Mouse (Mus musculus) neural tube, embryonic 14.5 days (tissue): ENCODE data around the gene Samd14. TPM values are rescaled to one million over a fixed set of nuclear protein-coding genes. Genes with fewer than 3 reads are reported as not detected.
A peak's percentile ranks its signal among the peaks of the same experiment; 100 is the strongest.

Experiments
- ATAC-seq: fragments of 200-750 bp; cut with Nextera tagmentation; 2 replicates; pipeline ENCODE4 v1.8.0; 2017; ENCODE audit warnings: low read depth, mild to moderate bottlenecking, moderate TSS enrichment, moderate library complexity
- H3K27ac ChIP-seq: fragments of 300-500 bp; sonication (generic); 2 replicates; pipeline ENCODE4 v1.5.1; 2014; ENCODE audit warnings: low read depth, mild to moderate bottlenecking, control low read depth, low read length, moderate library complexity, mixed read lengths
- H3K27me3 ChIP-seq: fragments of 300-500 bp; sonication (generic); 2 replicates; pipeline ENCODE4 v1.6.1; 2014; ENCODE audit warnings: low read length; ENCODE audit not compliant: control insufficient read depth, insufficient read depth
- H3K36me3 ChIP-seq: fragments of 300-500 bp; sonication (generic); 2 replicates; pipeline ENCODE4 v1.6.1; 2014; ENCODE audit warnings: low read length, mixed read lengths; ENCODE audit not compliant: control insufficient read depth, insufficient read depth
- H3K4me1 ChIP-seq: fragments of 300-500 bp; sonication (generic); 2 replicates; pipeline ENCODE4 v1.6.1; 2014; ENCODE audit warnings: low read length; ENCODE audit not compliant: control insufficient read depth, insufficient read depth
- H3K4me2 ChIP-seq: fragments of 300-500 bp; sonication (generic); 2 replicates; pipeline ENCODE4 v1.6.1; 2014; ENCODE audit warnings: mild to moderate bottlenecking, low read depth, low read length, control low read depth
- H3K4me3 ChIP-seq: fragments of 300-500 bp; sonication (generic); 2 replicates; pipeline ENCODE4 v1.5.1; 2014; ENCODE audit warnings: low read depth, low read length, control low read depth, mixed read lengths
- H3K9ac ChIP-seq: fragments of 300-500 bp; sonication (generic); replicated peaks from 2 replicates; pipeline ENCODE4 v1.6.1; 2014; ENCODE audit warnings: low read depth, mild to moderate bottlenecking, control low read depth, low read length, mixed read lengths
- H3K9me3 ChIP-seq: fragments of 300-500 bp; sonication (generic); 2 replicates; pipeline ENCODE4 v1.6.1; 2016; ENCODE audit warnings: low read length; ENCODE audit not compliant: control insufficient read depth
- WGBS: fragments of 180-500 bp; shearing (Covaris S2); extraction: QIAGEN DNeasy Blood & Tissue Kit; methylation state at CpG from one replicate; pipeline ENCODE4 v1.1.7; 2014; 5-methylcytosine and 5-hydroxymethylcytosine counted together
- polyA plus RNA-seq: library from polyadenylated mRNA; unstranded; fragments of >200 nt; fragmentation: Nextera tagmentation; extraction: Ambion mirVana; gene quantifications from 2 replicates; pipeline ENCODE4 v1.2.1, GENCODE M21; 2014

Samd14 gene
- polyA plus RNA-seq, 1 experiment from 2014 or later: 131 TPM

DNA sequence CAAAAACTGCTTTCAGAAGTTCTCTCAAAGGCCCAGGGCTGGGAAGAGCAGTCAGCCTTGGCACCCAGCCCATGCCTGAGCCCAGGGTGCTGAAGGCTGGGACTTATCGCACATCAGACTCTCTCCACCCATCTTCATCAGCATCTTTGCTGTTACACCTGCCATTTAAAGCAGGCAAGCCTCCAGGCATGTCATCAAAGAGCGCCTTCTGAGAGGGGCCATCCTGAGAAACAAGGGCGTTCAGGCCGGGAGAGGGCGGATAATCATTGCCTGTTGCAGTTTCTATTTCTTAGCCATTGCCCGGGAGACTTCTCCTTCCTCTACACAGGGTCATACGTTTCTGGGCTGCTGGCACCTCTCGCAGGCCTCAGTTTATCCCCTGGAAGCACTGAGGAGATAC lies 21.8 kb upstream of the Samd14 start:
- peaks cover 19% of the 10 kb centered on the region for H3K4me1 ChIP-seq
- WGBS: 82% methylated on average over 8 of the region's 8 CpGs
- no peaks in the 10 kb centered on the region for H3K36me3 ChIP-seq
- no peak overlapping the region for H3K4me2 ChIP-seq
- H3K9ac ChIP-seq: no peak overlapping the region
- no peak overlapping the region for H3K4me3 ChIP-seq
- H3K27me3 ChIP-seq: peaks cover 4% of the 10 kb centered on the region; the same call in 1 of the 2 replicates
- no peaks in the 10 kb centered on the region for H3K9me3 ChIP-seq
- no peak overlapping the region for H3K27ac ChIP-seq
- no peak for ATAC-seq

DNA sequence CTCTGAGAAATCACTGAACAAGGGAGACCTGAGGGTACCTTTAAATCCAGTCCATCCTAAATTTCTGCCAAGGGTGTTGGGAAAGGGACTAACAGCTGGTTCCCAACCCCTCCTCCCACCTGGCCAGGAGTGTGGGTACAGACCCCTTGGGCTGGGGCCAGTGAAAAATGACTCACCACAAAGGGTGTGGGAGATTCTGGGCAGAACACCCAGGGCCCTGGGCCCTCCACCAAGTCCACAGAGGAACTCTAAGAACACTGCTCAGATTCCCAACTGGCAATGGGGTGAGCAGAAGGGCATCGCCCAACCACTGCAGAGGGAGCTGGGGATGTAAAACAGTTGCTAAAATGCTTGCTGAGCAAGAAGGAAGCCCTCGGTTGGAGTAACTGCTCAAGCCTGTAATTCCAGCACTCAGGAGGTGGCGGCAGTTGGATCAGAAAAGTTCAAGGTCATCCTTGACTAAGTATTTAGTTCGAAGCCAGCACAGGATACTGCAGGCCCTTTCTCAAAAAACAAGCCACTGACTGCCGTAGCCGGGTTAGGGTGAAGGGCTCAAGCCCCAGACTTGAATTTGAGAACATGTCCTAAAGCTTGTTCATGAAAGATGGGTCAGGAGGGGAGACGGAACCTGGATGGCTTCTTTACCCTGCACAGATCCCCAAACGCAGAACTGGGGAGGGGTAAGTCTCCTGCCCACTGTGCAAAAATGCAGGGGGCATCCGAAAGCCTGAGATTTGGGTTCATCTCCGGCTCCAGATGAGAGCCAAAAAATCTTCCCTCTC lies 20.7 kb upstream of the Samd14 start:
- peak overlapping the region; percentile 91 for H3K27ac ChIP-seq
- H3K9me3 ChIP-seq: no peaks in the 10 kb centered on the region
- peak overlapping the region; percentile 100 for H3K4me2 ChIP-seq
- H3K36me3 ChIP-seq: no peaks in the 10 kb centered on the region
- H3K4me3 ChIP-seq: peak overlapping the region; percentile 40
- peak overlapping the region; percentile 63 for H3K9ac ChIP-seq
- H3K27me3 ChIP-seq: peaks cover 4% of the 10 kb centered on the region; the same call in 1 of the 2 replicates
- 18% methylated on average over 10 of the region's 10 CpGs for WGBS
- H3K4me1 ChIP-seq: peaks cover 29% of the 10 kb centered on the region
- ATAC-seq: no peak

DNA sequence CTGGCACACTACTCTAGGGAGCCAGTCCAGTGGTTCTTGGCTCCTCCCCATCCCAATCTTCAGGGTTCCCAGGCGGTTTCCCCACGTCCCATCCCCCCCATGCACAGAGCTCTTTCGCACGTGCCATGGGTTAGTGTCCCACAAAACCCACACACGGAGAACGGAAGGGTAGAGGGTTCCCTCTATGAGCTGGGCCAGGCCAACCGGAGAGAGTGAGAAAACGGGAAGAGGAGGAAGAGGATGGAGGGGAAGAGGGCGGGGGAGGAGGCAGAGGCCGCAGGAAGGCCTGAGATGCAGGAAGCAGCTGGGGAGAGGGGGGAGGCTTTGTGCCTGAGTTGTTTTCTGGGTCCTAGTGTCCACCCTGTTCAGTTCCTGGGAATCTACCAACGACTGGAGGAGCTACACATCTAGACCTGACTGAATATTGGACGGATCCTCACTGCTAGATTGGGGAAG lies 20.1 kb upstream of the Samd14 start:
- ATAC-seq: peak; percentile 68
- WGBS: 0% methylated on average over 12 of the region's 12 CpGs
- peaks cover 35% of the 10 kb centered on the region for H3K4me1 ChIP-seq

DNA sequence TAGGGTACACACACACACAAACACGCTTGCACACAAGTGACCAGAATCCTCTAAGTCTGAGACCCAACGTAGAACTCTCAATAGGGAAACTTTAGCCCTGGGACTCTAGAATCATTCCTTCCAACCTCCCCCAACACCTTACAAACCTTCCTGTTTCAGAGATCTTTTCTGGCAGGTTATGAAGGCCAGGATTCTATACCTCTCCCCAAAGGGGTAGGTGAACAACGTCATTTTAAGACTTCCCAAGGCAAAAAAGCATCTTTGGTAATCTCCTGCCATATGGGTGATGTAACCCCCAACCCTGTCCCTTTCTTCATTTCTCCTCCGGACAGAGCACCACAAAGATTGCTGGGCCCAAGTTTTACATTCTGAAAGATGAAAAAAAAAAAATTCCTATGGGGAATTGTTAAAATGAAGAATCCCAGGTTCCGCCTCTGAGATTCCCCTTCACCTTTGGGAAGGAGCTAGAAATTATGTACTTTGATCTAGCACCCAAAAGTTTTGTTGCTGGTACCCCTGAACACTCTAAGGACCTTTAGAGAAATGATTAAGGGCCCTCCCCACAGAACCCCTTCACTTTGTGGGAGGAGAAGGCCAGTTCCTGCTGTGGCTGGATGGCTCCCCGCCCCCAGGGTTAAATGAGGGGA lies 19.5 kb upstream of the Samd14 start:
- Histone ChIP-seq H3K36me3 (no peaks in the 10 kb centered on the region), H3K27ac (peak overlapping the region; percentile 92), H3K27me3 (peaks cover 4% of the 10 kb centered on the region; the same call in 1 of the 2 replicates), H3K4me3 (peak overlapping the region; percentile 97), H3K9me3 (no peaks in the 10 kb centered on the region), H3K9ac (peak overlapping the region; percentile 5; the same call in 1 of the 2 replicates), H3K4me2 (peak overlapping the region; percentile 100), H3K4me1 (peaks cover 41% of the 10 kb centered on the region)
- ATAC-seq: no peak
- WGBS: 46% methylated on average over 6 of the region's 6 CpGs

More for the DNA sequence above, 20.1 kb upstream of the Samd14 start:
- H3K9me3 ChIP-seq: no peaks in the 10 kb centered on the region
- H3K4me2 ChIP-seq: peak overlapping the region; percentile 100
- H3K36me3 ChIP-seq: no peaks in the 10 kb centered on the region
- peak overlapping the region; percentile 91 for H3K27ac ChIP-seq
- H3K9ac ChIP-seq: peak overlapping the region; percentile 63
- H3K4me3 ChIP-seq: peak overlapping the region; percentile 97
- H3K27me3 ChIP-seq: peaks cover 4% of the 10 kb centered on the region; the same call in 1 of the 2 replicates

DNA sequence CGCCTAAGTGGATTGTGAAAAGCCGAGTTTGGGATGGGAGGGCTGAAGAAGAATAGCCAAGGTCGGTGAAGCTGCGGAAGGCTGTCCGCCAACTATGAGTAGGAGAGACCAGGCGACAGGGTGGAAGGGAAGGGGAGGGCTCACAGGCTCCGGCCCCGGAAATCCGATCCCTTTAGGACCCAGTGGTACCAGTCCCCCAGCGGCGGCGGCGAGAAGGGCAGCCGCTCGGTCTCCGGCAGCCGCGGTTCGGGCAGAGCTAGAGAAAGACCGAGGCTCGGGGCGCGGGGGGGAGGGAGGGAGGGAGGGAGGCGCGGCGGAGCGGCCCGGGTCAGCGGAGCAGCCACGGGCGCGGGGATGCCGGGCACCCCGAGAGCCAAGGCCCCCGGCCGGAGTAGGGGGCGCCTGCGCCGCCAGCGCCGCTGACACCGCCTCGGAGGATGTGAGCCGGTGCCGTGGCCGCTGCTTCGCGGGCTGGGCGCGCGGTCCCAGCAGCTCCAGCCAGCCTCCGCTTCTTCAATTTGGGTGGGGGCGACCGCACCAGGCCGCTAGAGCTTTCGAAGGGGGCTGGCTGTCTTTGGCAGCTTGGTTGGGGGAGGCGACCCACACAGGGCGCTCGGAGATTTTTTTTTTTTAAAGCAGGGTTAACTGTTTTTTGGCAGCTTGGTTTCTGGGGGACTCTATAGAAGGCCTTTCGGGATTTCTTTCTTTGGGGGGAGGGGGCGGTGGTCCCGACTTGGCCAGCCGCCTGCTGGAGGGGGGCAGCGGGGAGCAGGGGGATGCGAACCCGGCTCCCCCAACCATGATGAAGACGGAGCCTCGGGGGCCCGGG lies 18.7 kb upstream of the Samd14 start, which contains the start of gene Ppp1r9b:
TSS of gene Ppp1r9b (plus strand) at position 287 of the 829 bp plus-strand sequence.
- Histone ChIP-seq H3K27ac (peak within 1 kb of the TSS; percentile 92), H3K9ac (peak within 1 kb of the TSS; percentile 98), H3K36me3 (no peaks in the 10 kb centered on the region), H3K9me3 (no peaks in the 10 kb centered on the region), H3K4me2 (peak within 1 kb of the TSS; percentile 100), H3K4me3 (peak within 1 kb of the TSS; percentile 97), H3K27me3 (peaks cover 4% of the 10 kb centered on the region; the same call in 1 of the 2 replicates), H3K4me1 (peaks cover 49% of the 10 kb centered on the region)
- ATAC-seq: peak; percentile 84
- WGBS: 0% methylated on average over 57 of the region's 69 CpGs

DNA sequence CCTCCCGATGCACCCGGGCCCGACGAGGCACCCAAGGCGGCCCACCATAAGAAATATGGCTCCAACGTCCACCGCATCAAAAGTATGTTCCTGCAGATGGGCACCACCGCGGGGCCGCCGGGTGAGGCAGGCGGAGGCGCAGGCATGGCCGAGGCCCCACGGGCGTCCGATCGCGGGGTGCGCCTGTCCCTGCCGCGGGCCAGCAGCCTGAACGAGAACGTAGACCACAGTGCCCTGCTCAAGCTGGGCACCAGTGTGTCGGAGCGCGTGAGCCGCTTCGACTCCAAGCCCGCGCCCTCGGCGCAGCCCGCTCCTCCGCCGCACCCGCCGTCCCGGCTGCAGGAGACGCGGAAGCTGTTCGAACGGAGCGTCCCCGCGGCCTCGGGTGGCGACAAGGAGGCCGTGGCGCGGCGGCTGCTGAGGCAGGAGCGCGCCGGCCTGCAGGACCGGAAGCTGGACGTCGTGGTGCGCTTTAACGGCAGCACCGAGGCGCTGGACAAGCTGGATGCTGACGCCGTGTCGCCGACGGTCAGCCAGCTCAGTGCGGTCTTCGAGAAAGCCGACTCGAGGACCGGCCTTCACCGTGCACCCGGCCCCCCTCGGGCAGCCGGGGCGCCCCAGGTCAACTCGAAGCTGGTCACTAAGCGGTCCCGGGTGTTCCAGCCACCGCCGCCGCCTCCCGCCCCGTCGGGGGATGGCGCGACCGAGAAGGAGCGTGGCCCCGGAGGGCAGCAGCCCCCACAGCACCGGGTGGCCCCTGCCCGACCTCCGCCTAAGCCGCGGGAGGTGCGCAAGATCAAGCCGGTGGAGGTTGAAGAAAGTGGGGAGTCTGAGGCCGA lies 17.8 kb upstream of the Samd14 start:
- peak overlapping the region; percentile 100 for H3K4me2 ChIP-seq
- 1% methylated on average over 85 of the region's 99 CpGs for WGBS
- peak overlapping the region; percentile 97 for H3K4me3 ChIP-seq
- peak overlapping the region; percentile 92 for H3K27ac ChIP-seq
- H3K27me3 ChIP-seq: peaks cover 4% of the 10 kb centered on the region; the same call in 1 of the 2 replicates
- H3K9me3 ChIP-seq: no peaks in the 10 kb centered on the region
- H3K4me1 ChIP-seq: peaks cover 50% of the 10 kb centered on the region
- ATAC-seq: no peak
- peak overlapping the region; percentile 98 for H3K9ac ChIP-seq
- peaks cover 4% of the 10 kb centered on the region; the same call in 1 of the 2 replicates for H3K36me3 ChIP-seq

DNA sequence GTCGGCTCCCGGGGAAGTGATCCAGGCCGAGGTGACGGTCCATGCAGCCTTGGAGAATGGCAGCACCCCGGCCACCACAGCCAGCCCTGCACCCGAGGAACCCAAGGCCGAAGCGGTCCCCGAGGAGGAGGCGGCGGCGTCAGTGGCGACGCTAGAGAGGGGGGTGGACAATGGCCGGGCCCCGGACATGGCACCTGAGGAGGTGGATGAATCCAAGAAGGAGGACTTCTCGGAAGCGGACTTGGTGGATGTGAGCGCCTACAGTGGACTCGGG lies 17.3 kb upstream of the Samd14 start:
- peak overlapping the region; percentile 100 for H3K4me2 ChIP-seq
- WGBS: under 1% methylated on average over 20 of the region's 20 CpGs
- H3K36me3 ChIP-seq: peaks cover 5% of the 10 kb centered on the region; the same call in 1 of the 2 replicates
- ATAC-seq: no peak
- peaks cover 53% of the 10 kb centered on the region for H3K4me1 ChIP-seq
- H3K27me3 ChIP-seq: peaks cover 4% of the 10 kb centered on the region; the same call in 1 of the 2 replicates
- peak overlapping the region; percentile 97 for H3K4me3 ChIP-seq
- peak overlapping the region; percentile 92 for H3K27ac ChIP-seq
- peak overlapping the region; percentile 98 for H3K9ac ChIP-seq
- no peaks in the 10 kb centered on the region for H3K9me3 ChIP-seq
